Mouse (Mus musculus): ENCODE measurements around the gene Gabra1.

Gabra1 gene

DNA sequence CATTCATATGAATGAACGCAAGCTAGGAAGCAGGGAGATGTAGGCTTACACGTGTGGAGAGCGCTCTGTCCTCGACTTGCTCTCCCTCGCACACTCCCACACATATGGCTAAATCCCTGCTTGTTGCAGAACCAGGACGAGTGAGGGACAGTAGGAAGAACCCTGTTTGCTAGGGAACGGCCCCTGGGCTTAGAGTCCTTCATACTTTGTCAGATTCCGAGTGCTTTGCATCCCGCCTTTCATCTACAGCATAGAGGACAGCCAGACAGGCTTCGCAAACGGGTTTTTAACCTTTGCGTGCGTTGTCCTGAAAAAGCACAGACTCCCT, at the start of gene Gabra1:
TSS of gene Gabra1 (minus strand) at position 106 of the 328 bp plus-strand sequence.
- no peak for DNase-seq (ENCODE audit: low read depth, low spot score)

DNA sequence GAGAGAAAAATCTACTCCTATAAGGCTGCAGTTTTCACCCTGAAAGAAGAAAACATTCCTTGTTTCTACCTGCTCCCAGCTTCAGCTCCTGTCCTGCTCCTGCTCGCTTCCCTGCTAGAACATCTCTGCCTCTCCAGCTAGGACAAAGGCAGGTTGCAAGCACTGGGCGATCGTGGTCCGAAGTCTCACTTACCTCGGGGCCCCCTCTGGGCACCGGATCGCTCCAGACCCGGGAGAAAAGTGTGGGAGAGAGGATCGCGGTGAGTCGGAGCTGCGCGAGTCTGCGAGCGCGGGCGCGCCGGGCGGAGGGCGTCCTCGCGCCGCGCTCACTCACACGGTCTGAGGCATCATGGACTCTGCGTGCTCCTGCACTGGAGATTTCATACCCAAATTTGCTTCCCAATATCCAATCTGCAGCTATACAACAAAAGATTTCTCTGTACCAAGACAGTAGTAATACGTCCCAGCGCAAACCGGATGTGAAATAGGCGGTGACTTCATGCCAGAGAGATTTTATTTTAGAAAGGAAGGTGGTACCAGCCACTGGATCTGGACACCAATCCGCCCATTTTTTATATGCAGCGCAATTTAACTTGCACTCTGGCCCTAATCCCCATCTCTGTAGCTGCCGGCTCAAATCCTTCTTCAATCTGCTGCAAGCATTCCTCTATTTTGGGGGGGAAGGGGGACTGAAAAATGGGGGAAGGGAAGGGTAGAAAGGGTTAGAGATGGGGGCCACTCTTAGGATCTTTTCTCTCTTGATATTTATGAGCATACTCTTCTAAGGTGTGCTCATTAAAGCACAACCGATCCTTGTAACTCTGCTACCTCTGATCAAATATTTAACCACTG, 531 bp downstream of the Gabra1 start:
- no peak for DNase-seq (ENCODE audit: low read depth, low spot score)

DNA sequence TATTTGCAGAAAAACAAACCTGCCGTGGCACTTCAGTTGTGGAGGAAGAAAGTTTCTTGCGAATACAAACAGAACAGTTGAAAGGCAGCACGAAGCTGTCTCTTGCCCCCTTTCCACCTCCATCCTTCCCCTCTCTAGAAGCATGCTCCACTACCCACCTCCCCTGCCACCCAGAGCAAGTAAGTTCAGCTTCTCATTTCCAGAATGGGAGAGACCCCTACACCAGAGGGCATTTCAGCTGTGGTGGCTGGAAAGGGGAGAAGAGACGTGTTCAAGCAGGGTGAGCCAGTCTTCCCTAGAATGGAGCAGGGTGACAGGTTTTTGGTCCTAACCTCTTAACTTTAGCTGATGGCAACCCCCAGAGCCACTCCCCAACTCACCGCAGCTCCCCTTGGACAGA, 1.3 kb downstream of the Gabra1 start:
- DNase-seq (ENCODE audit: low read depth, low spot score) = no peak

DNA sequence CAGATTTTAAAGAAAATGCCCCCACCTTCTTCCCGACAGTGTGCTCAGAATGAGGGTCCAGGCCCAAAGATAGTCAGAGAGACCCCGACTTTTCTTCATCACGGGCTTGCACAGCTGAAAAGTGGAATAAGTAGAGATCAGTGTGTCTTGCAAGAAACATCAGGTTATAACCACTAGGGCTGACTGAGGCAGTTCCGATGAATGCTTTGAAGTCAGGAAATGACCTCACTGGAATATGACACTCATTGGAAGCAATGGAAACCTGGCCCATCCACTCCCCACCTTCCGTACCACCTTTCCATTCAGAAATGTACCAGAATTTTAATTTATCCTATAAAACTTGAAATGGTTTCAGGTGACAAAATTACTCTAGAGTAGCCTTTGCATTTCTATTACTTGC, 3.2 kb downstream of the Gabra1 start:
- no peak for DNase-seq (ENCODE audit: low read depth, low spot score)

DNA sequence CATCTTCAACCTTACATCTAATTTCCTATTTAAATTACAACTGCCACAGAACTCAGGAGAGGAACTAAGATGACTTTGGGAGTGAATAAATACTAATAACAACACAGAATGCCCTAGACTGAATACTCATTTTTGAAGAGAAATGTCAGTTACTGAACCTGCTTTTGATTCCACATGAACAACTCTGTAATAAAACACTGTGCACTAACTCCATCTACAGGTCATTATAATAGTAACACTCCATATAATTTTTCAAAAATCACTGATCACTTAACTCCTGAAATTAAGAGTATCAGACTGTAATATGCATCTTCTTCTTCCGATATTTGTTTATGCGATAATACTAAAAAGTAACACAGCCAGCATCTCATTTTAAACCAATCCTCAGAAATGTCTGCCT, 4.4 kb downstream of the Gabra1 start:
- DNase-seq (ENCODE audit: low read depth, low spot score) = no peak

DNA sequence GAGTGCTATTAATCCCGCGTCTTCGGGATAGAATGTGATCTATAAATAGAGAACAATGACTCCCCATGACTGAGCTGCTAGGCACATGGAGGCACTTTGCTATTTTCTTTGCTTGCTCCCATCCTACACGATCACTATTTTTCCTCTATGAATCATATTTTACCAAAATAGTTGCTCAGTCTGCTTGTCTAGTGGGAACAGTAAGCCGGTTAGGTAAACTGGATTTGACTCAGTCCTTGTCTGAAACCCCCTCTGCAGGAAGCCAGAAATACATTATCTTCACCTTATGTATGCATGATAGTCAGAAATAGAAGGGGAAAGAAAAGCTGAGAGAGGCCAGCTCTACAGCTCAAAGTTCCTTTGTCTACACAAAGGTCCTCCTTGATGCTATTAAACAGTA, 31.3 kb downstream of the Gabra1 start:
- DNase-seq (ENCODE audit: low read depth, low spot score) = no peak

DNA sequence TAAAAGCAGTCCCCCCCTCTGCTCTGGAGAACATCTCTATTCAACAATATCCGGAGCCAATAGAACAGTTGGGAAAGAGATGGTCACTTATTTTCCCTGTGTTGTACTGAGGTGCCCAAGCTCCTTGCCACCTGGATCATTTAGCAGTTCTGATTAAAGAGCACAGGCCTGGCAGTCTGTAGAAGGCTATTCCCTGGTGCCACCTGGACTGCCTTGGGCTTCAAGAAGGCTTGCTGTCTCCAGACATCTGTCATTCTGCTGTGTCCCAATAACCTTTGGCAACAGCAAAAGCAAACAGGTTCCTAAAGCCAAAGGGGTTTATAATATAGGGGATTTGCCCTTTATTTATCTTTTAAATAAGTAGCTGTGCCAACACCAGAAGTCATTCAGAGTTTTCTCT, 65.8 kb downstream of the Gabra1 start:
- no peak for DNase-seq (ENCODE audit: low read depth, low spot score)

DNA sequence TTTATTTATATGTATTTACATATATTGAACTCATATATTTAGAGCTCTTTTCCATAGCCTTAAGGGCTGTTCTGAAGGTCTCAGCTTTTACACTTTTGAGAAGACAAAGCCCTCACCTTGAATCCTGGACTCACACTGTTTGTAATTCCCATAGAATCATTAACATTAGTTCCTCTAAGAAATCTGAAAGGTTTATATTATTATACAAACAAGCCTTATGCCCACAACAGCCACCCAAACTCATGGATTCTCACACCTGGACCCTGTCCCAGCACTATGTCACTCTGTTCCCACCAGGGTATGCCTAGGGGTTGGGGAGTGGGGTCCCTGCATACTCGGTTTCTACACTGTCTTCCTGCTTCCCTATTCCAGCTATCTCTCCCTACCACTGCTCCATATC, 72.7 kb downstream of the Gabra1 start:
- no peak for DNase-seq (ENCODE audit: low read depth, low spot score)

DNA sequence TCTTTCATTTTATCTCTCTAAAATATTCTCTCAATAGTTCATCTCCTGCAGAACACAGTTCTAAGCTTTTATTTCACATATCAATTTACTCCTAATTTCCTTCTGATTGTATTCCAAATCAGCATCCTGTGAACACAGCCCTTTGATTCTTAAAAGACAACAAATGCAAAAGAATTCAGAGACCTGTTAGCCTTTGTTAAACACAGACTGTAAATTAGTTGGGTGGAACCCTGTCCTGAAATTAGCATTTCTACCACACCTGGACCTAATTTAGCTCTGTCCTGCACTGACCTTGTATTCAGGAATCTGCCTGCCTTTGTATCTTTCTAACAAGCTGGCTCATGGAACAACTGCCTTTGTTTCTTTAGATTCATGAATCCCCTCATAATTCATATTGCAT, 73.1 kb downstream of the Gabra1 start:
- DNase-seq (ENCODE audit: low read depth, low spot score) = no peak

DNA sequence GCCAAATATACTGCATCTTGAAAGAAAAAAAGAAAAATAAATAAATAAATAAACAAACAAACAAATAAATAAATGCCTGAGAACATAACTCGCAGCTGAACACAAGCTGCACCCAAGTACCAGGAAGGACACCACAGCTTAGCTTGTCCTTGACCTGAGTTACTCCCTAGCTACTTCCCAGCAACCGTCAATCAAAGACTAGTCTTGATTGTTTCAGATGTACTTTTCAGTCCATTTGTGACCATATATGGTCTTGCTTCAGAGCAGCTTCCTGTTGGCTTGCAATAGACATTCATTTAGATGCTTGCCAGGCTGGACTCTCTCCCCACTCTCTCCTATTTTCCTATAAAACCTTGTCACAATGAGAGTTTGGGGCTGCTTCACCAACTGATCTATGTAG, 87.2 kb downstream of the Gabra1 start:
- no peak for DNase-seq (ENCODE audit: low read depth, low spot score)

All from CD4-positive, CD25-positive, alpha-beta regulatory T cell, adult 2 months (primary cell).